Mouse (Mus musculus) C2C12 (cell line): ENCODE measurements around the gene Fam222b.

ENCODE experiments used
- CTCF ChIP-seq: IDR thresholded peaks from one replicate; pipeline ENCODE4 v1.5.1; 2011; ENCODE audit not compliant: control insufficient read depth, insufficient read depth, insufficient read length
- USF1 ChIP-seq: IDR thresholded peaks from one replicate; pipeline ENCODE4 v1.6.1; 2011; ENCODE audit warnings: low read depth, mild to moderate bottlenecking, control low read depth, moderate library complexity

DNA sequence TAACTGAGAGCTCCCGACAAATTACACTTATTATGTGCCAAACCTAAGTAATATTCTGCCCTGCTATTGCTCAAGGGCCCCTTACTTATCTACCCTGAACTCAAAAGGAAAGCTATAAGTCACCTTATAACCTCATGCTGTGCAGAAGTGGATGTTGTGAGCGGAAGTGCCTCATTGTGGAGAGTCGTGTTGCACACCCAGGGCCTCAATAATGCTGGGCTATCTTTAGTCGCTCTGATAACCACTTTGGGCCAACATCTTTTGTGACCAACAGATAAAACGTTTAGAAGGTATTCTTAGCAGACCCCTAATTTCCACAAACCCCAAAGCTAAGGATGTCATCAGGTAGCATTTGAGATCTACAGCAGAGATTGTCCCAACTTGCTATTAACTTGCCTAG lies 46.2 kb downstream of the Fam222b start:
- no peak for TF ChIP-seq CTCF
- TF ChIP-seq USF1, result no peak
